Mouse (Mus musculus) embryonic facial prominence, embryonic 10.5 days (tissue): ENCODE data around the gene Rpp38. TPM values are rescaled to one million over a fixed set of nuclear protein-coding genes. Genes with fewer than 3 reads are reported as not detected.

Experiments used
- DNase-seq: peaks from one replicate; pipeline ENCODE4 v3.0.0-alpha.2; 2017; ENCODE audit warnings: low spot score
- H3K27ac ChIP-seq: fragments of 300-500 bp; sonication (generic); replicated peaks from 2 replicates; pipeline ENCODE4 v1.5.1; 2016; ENCODE audit warnings: mild to moderate bottlenecking
- H3K27me3 ChIP-seq: fragments of 300-500 bp; sonication (generic); replicated peaks from 2 replicates; pipeline ENCODE4 v1.6.1; 2016; ENCODE audit warnings: low read depth, mild to moderate bottlenecking; ENCODE audit not compliant: poor library complexity, severe bottlenecking
- H3K36me3 ChIP-seq: fragments of 300-500 bp; sonication (generic); replicated peaks from 2 replicates; pipeline ENCODE4 v1.6.1; 2016; ENCODE audit warnings: mild to moderate bottlenecking, moderate library complexity
- H3K4me1 ChIP-seq: fragments of 300-500 bp; sonication (generic); 2 replicates; pipeline ENCODE4 v1.6.1; 2016
- H3K4me3 ChIP-seq: fragments of 300-500 bp; sonication (generic); 2 replicates; pipeline ENCODE4 v1.5.1; 2016; ENCODE audit warnings: mild to moderate bottlenecking, moderate library complexity
- H3K9me3 ChIP-seq: fragments of 300-500 bp; sonication (generic); 2 replicates; pipeline ENCODE4 v1.6.1; 2016; ENCODE audit warnings: mild to moderate bottlenecking
- WGBS: fragments of 180-500 bp; shearing (Covaris S2); methylation state at CpG from one replicate; pipeline ENCODE4 v1.1.7; 2016; 5-methylcytosine and 5-hydroxymethylcytosine counted together
- polyA plus RNA-seq: library from polyadenylated mRNA; unstranded; fragments of >200 nt; fragmentation: Nextera tagmentation; extraction: Ambion mirVana; gene quantifications from 2 replicates; pipeline ENCODE4 v1.2.1, GENCODE M21; 2016

Gene Rpp38
- 19.0 and 20.5 TPM in 2 replicates for polyA plus RNA-seq

- Histone ChIP-seq H3K27me3 (peaks cover 18% of the 10 kb centered on the region), H3K4me3 (peak within 1 kb of the TSS; percentile 79), H3K36me3 (peaks cover 26% of the 10 kb centered on the region), H3K27ac (peak within 1 kb of the TSS; percentile 89), H3K9me3 (no peaks in the 10 kb centered on the region), H3K4me1 (peaks cover 20% of the 10 kb centered on the region)
- DNase-seq = peak; percentile 97
- WGBS = under 1% methylated on average over 45 of the region's 45 CpGs
These were observed at the start of gene Rpp38 for GRCm38 (mm10) chr2:3332484-3333242. Rpp38 (minus strand) TSS chr2:3332643.

GRCm38 (mm10) chr2:3365127-3365526 is 32.7 kb upstream of the Rpp38 start:
- H3K27me3 ChIP-seq = no peaks in the 10 kb centered on the region
- no peak for DNase-seq
- WGBS = 65% methylated on average over 4 of the region's 4 CpGs
- H3K36me3 ChIP-seq = no peaks in the 10 kb centered on the region
- H3K9me3 ChIP-seq = no peaks in the 10 kb centered on the region
- no peak overlapping the region for H3K27ac ChIP-seq
- H3K4me3 ChIP-seq = no peak overlapping the region
- H3K4me1 ChIP-seq = no peaks in the 10 kb centered on the region

GRCm38 (mm10) chr2:3361067-3361466 is 28.6 kb upstream of the Rpp38 start:
- WGBS = 85% methylated on average over 3 of the region's 3 CpGs
- H3K4me3 ChIP-seq = no peak overlapping the region
- H3K27me3 ChIP-seq = no peaks in the 10 kb centered on the region
- no peaks in the 10 kb centered on the region for H3K9me3 ChIP-seq
- no peak overlapping the region for H3K27ac ChIP-seq
- DNase-seq = no peak
- no peaks in the 10 kb centered on the region for H3K4me1 ChIP-seq
- no peaks in the 10 kb centered on the region for H3K36me3 ChIP-seq

- no peak overlapping the region for H3K27ac ChIP-seq
These were observed 25.4 kb upstream of the Rpp38 start for GRCm38 (mm10) chr2:3357887-3358286.

GRCm38 (mm10) chr2:3356311-3356710 is 23.9 kb upstream of the Rpp38 start:
- Histone ChIP-seq H3K36me3 (no peaks in the 10 kb centered on the region), H3K27ac (no peak overlapping the region), H3K4me1 (no peaks in the 10 kb centered on the region), H3K9me3 (no peaks in the 10 kb centered on the region), H3K4me3 (no peak overlapping the region), H3K27me3 (no peaks in the 10 kb centered on the region)
- WGBS = 78% methylated on average over 3 of the region's 3 CpGs
- no peak for DNase-seq

More at GRCm38 (mm10) chr2:3357887-3358286, 25.4 kb upstream of the Rpp38 start:
- Histone ChIP-seq H3K27me3 (no peaks in the 10 kb centered on the region), H3K4me3 (no peak overlapping the region), H3K4me1 (no peaks in the 10 kb centered on the region), H3K9me3 (no peaks in the 10 kb centered on the region), H3K36me3 (no peaks in the 10 kb centered on the region)
- WGBS = 81% methylated on average over 3 of the region's 3 CpGs
- no peak for DNase-seq

GRCm38 (mm10) chr2:3355793-3356192 is 23.4 kb upstream of the Rpp38 start:
- H3K36me3 ChIP-seq = no peaks in the 10 kb centered on the region
- no peak overlapping the region for H3K4me3 ChIP-seq
- no peaks in the 10 kb centered on the region for H3K9me3 ChIP-seq
- no peaks in the 10 kb centered on the region for H3K4me1 ChIP-seq
- no peaks in the 10 kb centered on the region for H3K27me3 ChIP-seq
- no peak for DNase-seq
- no peak overlapping the region for H3K27ac ChIP-seq
- WGBS = 94% methylated on average over 8 of the region's 8 CpGs

GRCm38 (mm10) chr2:3353160-3353559 is 20.7 kb upstream of the Rpp38 start:
- no peaks in the 10 kb centered on the region for H3K36me3 ChIP-seq
- no peak overlapping the region for H3K27ac ChIP-seq
- no peaks in the 10 kb centered on the region for H3K4me1 ChIP-seq
- H3K4me3 ChIP-seq = no peak overlapping the region
- H3K9me3 ChIP-seq = no peaks in the 10 kb centered on the region
- H3K27me3 ChIP-seq = no peaks in the 10 kb centered on the region
- DNase-seq = no peak

- DNase-seq = no peak
- no peaks in the 10 kb centered on the region for H3K36me3 ChIP-seq
- H3K4me1 ChIP-seq = no peaks in the 10 kb centered on the region
- no peak overlapping the region for H3K27ac ChIP-seq
- no peaks in the 10 kb centered on the region for H3K27me3 ChIP-seq
- 22% methylated on average over 3 of the region's 3 CpGs for WGBS
- no peaks in the 10 kb centered on the region for H3K9me3 ChIP-seq
- no peak overlapping the region for H3K4me3 ChIP-seq
These were observed 16.5 kb upstream of the Rpp38 start for GRCm38 (mm10) chr2:3348919-3349318.

- H3K4me1 ChIP-seq = no peaks in the 10 kb centered on the region
- H3K27me3 ChIP-seq = no peaks in the 10 kb centered on the region
- no peaks in the 10 kb centered on the region for H3K36me3 ChIP-seq
- no peak for DNase-seq
- WGBS = 80% methylated on average over 4 of the region's 4 CpGs
- no peaks in the 10 kb centered on the region for H3K9me3 ChIP-seq
- no peak overlapping the region for H3K27ac ChIP-seq
- no peak overlapping the region for H3K4me3 ChIP-seq
These were observed 16.0 kb upstream of the Rpp38 start for GRCm38 (mm10) chr2:3348422-3348821.

GRCm38 (mm10) chr2:3335611-3336301 is 3.3 kb upstream of the Rpp38 start, which contains the start of gene Acbd7:
Acbd7 (plus strand) TSS chr2:3336168.
- WGBS = 5% methylated on average over 20 of the region's 20 CpGs
- Histone ChIP-seq H3K9me3 (no peaks in the 10 kb centered on the region), H3K4me3 (peak within 1 kb of the TSS; percentile 46)

GRCm38 (mm10) chr2:3333761-3334160 is 1.3 kb upstream of the Rpp38 start:
- peaks cover 15% of the 10 kb centered on the region for H3K36me3 ChIP-seq
- WGBS = 92% methylated on average over 12 of the region's 12 CpGs
- H3K27ac ChIP-seq = no peak overlapping the region
- H3K27me3 ChIP-seq = peaks cover 20% of the 10 kb centered on the region
- H3K9me3 ChIP-seq = no peaks in the 10 kb centered on the region
- no peak overlapping the region for H3K4me3 ChIP-seq
- peaks cover 20% of the 10 kb centered on the region for H3K4me1 ChIP-seq
- DNase-seq = no peak

More at GRCm38 (mm10) chr2:3335611-3336301, 3.3 kb upstream of the Rpp38 start, which contains the start of gene Acbd7:
- no peak within 1 kb of the TSS for H3K27ac ChIP-seq
- H3K4me1 ChIP-seq = peaks cover 19% of the 10 kb centered on the region
- peaks cover 20% of the 10 kb centered on the region for H3K27me3 ChIP-seq
- no peaks in the 10 kb centered on the region for H3K36me3 ChIP-seq
- DNase-seq = peak; percentile 61

- no peak for DNase-seq
- 3% methylated on average over 21 of the region's 21 CpGs for WGBS
- Histone ChIP-seq H3K4me3 (peak overlapping the region; percentile 79), H3K4me1 (peaks cover 20% of the 10 kb centered on the region), H3K27me3 (peaks cover 14% of the 10 kb centered on the region), H3K36me3 (peaks cover 28% of the 10 kb centered on the region), H3K9me3 (no peaks in the 10 kb centered on the region), H3K27ac (peak overlapping the region; percentile 89)
These were observed 387 bp downstream of the Rpp38 start for GRCm38 (mm10) chr2:3332056-3332455.
